Mouse (Mus musculus) c-Kit-positive CD71-positive TER-119-positive erythroid progenitor cells, embryonic 14.5 days (primary cell): ENCODE data around the gene Olfr365.

Experiments
- DNase-seq: peaks from one replicate; pipeline ENCODE4 v3.0.0-alpha.2; 2013; ENCODE audit warnings: low spot score

The Olfr365 gene

DNA sequence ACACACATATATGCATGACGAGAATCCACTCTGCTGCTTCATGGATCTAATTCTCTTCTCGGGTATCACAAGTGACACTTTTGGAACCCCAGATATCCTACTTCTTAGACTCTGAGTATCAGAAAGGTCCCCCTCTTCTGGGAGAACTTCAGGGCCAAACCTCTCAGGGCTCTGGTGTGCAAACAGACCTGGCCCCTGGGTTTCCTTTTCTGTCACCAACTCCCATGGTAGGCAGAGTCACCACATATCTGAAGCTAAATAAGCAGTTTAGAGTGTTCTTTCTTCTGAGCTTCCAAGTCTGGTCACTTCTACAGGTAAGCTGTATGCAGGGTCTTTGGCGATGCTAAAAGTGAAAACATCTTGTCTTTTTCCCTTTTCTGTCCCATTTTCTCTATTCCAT, at the start of gene Olfr365:
Olfr365 (plus strand) TSS at position 301 of the 400 bp plus-strand sequence.
- DNase-seq: no peak

DNA sequence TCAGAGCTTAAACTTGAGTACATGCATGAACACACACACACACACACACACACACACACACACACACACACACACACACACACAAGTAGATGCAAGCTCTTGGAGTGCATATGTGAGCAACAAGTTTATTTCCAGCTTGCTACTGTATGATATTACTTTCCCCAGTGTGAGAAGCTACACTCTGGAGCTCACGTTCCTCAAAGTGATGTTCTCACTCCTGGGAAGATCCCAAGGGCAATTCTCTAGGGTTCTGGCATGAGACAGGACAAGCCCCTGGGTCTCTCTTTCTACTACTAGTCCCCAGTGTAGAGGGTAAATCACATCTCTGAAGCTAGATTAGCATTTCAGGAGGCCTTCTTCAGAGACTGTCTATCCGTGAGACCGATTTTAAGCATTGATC, 49.0 kb upstream of the Olfr365 start, which contains the start of gene Olfr364-ps1:
Olfr364-ps1 (plus strand) TSS at position 301 of the 400 bp plus-strand sequence.
- no peak for DNase-seq

DNA sequence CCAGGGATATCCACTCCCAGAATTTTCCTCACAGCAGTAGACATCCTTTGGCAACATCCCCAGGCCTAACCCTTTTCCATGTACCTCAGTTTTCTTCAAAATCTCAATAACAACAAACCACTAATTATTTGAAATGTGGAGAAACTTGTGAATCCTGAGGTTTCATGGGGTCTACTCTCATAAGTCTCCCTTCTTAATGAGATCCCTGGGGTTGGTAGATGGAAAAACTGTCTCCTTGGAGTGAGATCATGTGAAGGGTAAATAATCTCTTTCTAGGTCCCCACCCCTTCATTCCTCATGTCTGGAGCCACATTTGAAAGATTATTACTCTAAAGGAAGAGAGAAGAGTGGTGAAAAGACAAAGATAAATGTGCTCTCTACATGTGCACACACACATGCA, 23.3 kb downstream of the Olfr365 start, which contains the start of gene Olfr366:
Olfr366 (plus strand) TSS at position 301 of the 400 bp plus-strand sequence.
- no peak for DNase-seq
